In the genomic region with DNA sequence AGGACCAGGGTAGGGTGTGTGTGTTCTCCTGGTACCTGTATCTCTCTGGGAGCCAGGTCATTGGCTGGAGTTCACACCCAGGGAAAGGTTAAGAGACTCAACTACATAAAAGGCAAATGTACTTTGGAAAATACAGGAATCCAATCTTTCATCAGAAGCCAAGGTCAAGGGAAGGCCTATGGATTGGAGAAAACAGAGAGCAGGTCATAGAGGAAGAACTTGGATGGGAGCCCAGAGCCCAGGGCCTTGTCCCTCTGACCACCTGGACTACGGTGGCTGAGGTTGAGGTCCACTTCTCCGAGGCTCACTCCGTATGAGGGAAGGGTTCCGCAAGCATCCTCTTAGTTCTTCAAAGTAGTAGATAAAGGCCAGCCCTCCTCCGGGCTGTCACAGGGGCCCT, we compare ENCODE assay signal across 25 mouse cellular contexts. TPM values are rescaled to one million over a fixed set of nuclear protein-coding genes. Genes with fewer than 3 reads are reported as not detected.
DNase-seq lines count a peak whose midpoint lies in the region; ATAC-seq and TF ChIP-seq lines count a peak whose summit lies in the region.
"Had no signal": no experiment of that assay in that cellular context is flagged by ENCODE, and none has a peak within 500 bp of the region (broad histone marks: within the 10 kb centered on the region; RNA-seq: fewer than 3 reads in every experiment).

No protein-coding gene starts in this region.

- H3K27ac ChIP-seq in forebrain, embryonic 10.5 days: peak overlapping the region; percentile 56
- no peak overlapping the region for H3K27ac ChIP-seq in forebrain, embryonic 14.5 days (ENCODE audit: low read depth, low read length)
- no peak overlapping the region for H3K27ac ChIP-seq in kidney, adult 2 months (ENCODE audit: insufficient read depth, low read depth, low read length)
- H3K27ac ChIP-seq in liver, embryonic 13.5 days: no peak overlapping the region
- no peak overlapping the region for H3K27ac ChIP-seq in liver, embryonic 12.5 days
- H3K27ac ChIP-seq in liver, postnatal 0 days (ENCODE audit: low read depth): peak overlapping the region; percentile 79
- H3K27ac ChIP-seq: heart, embryonic 13.5 days; hindbrain, postnatal 0 days; kidney, postnatal 0 days; limb, embryonic 13.5 days; midbrain, embryonic 15.5 days; neural tube, embryonic 12.5 days had no signal

- WGBS in forebrain, embryonic 10.5 days: 97% methylated on average over 5 of the region's 5 CpGs
- WGBS in forebrain, embryonic 14.5 days: 63% methylated on average over 5 of the region's 5 CpGs
- WGBS in kidney, adult 2 months: 84% methylated on average over 5 of the region's 5 CpGs
- 56% methylated on average over 5 of the region's 5 CpGs for WGBS in liver, embryonic 13.5 days (ENCODE audit: insufficient replicate concordance)
- 67% methylated on average over 5 of the region's 5 CpGs for WGBS in liver, embryonic 12.5 days (ENCODE audit: insufficient replicate concordance)
- 60% methylated on average over 5 of the region's 5 CpGs for WGBS in liver, postnatal 0 days (ENCODE audit: insufficient replicate concordance)

- H3K27me3 ChIP-seq in forebrain, embryonic 10.5 days (ENCODE audit: poor library complexity, severe bottlenecking): peaks cover 98% of the 10 kb centered on the region
- H3K27me3 ChIP-seq in forebrain, embryonic 14.5 days (replicated peaks; ENCODE audit: control insufficient read depth, insufficient read depth, low read length): no peaks in the 10 kb centered on the region
- no peaks in the 10 kb centered on the region for H3K27me3 ChIP-seq in kidney, adult 2 months (replicated peaks; ENCODE audit: control insufficient read depth, insufficient read depth, low read length)
- H3K27me3 ChIP-seq in liver, embryonic 13.5 days: peaks cover 67% of the 10 kb centered on the region
- peaks cover 89% of the 10 kb centered on the region for H3K27me3 ChIP-seq in liver, embryonic 12.5 days (replicated peaks)
- H3K27me3 ChIP-seq in liver, postnatal 0 days (ENCODE audit: insufficient read depth, low read length): no peaks in the 10 kb centered on the region
- H3K27me3 ChIP-seq: forebrain, embryonic 15.5 days had no signal

- no peak overlapping the region for H3K4me3 ChIP-seq in forebrain, embryonic 10.5 days
- no peak overlapping the region for H3K4me3 ChIP-seq in forebrain, embryonic 14.5 days (ENCODE audit: low read depth, low read length)
- H3K4me3 ChIP-seq in kidney, adult 2 months (ENCODE audit: insufficient read depth, low read depth, low read length): no peak overlapping the region
- H3K4me3 ChIP-seq in liver, embryonic 13.5 days (replicated peaks): no peak overlapping the region
- no peak overlapping the region for H3K4me3 ChIP-seq in liver, embryonic 12.5 days
- no peak overlapping the region for H3K4me3 ChIP-seq in liver, postnatal 0 days (ENCODE audit: low read depth, low read length)
- H3K4me3 ChIP-seq: forebrain, embryonic 15.5 days; heart, embryonic 13.5 days; limb, embryonic 13.5 days; midbrain, embryonic 15.5 days; neural tube, embryonic 12.5 days had no signal

- H3K4me1 ChIP-seq in forebrain, embryonic 10.5 days: peaks cover 57% of the 10 kb centered on the region
- H3K4me1 ChIP-seq in forebrain, embryonic 14.5 days (ENCODE audit: control insufficient read depth, insufficient read depth, low read length): peaks cover 7% of the 10 kb centered on the region
- peaks cover 10% of the 10 kb centered on the region for H3K4me1 ChIP-seq in kidney, adult 2 months (ENCODE audit: control insufficient read depth, insufficient read depth, low read length)
- H3K4me1 ChIP-seq in liver, embryonic 13.5 days (replicated peaks): peaks cover 40% of the 10 kb centered on the region
- peaks cover 30% of the 10 kb centered on the region for H3K4me1 ChIP-seq in liver, embryonic 12.5 days
- H3K4me1 ChIP-seq in liver, postnatal 0 days (ENCODE audit: insufficient read depth): peaks cover 34% of the 10 kb centered on the region

- TF ChIP-seq POLR2A in kidney, adult 2 months (IDR thresholded peaks at IDR 0.05; ENCODE audit: low read depth, low read length): no peak

- no peak for DNase-seq in forebrain, embryonic 10.5 days (ENCODE audit: extremely low spot score, low spot score)
- DNase-seq in forebrain, embryonic 14.5 days (ENCODE audit: low spot score): no peak
- peak; percentile 62 for DNase-seq in kidney, adult 2 months
- DNase-seq in kidney, postnatal 10 days: no peak
- DNase-seq in liver, embryonic 13.5 days: no peak
- DNase-seq in liver, postnatal 0 days: peak; percentile 40
- DNase-seq in spleen, adult 12 weeks (ENCODE audit: low spot score): no peak
- DNase-seq: adrenal gland, postnatal 25 days; gastrocnemius, postnatal 14 days; heart, adult 18-20 months; heart, postnatal 14 days; lung, embryonic 14.5 days; lung, postnatal 4 days; right cerebral cortex, postnatal 25 days; thymus, adult 18-20 months; thymus, postnatal 36 days had no signal

- no peak for TF ChIP-seq EP300 in liver, postnatal 0 days (IDR thresholded peaks at IDR 0.05; ENCODE audit: low read depth)

- no peaks in the 10 kb centered on the region for H3K36me3 ChIP-seq in forebrain, embryonic 10.5 days (replicated peaks)
- H3K36me3 ChIP-seq in forebrain, embryonic 14.5 days (ENCODE audit: control insufficient read depth, insufficient read depth, low read length): no peaks in the 10 kb centered on the region
- no peaks in the 10 kb centered on the region for H3K36me3 ChIP-seq in kidney, adult 2 months (ENCODE audit: control insufficient read depth, insufficient read depth, low read length)
- no peaks in the 10 kb centered on the region for H3K36me3 ChIP-seq in liver, embryonic 13.5 days
- H3K36me3 ChIP-seq in liver, embryonic 12.5 days: no peaks in the 10 kb centered on the region
- no peaks in the 10 kb centered on the region for H3K36me3 ChIP-seq in liver, postnatal 0 days (replicated peaks; ENCODE audit: insufficient read depth, low read length)
- H3K36me3 ChIP-seq: forebrain, embryonic 15.5 days; heart, embryonic 13.5 days; limb, embryonic 13.5 days; midbrain, embryonic 15.5 days; neural tube, embryonic 12.5 days had no signal

- TF ChIP-seq CTCF in kidney, adult 2 months (conservative IDR thresholded peaks at IDR 0.05; ENCODE audit: insufficient read depth, insufficient read length, low read depth, low read length): no peak
- TF ChIP-seq CTCF in liver, postnatal 0 days (IDR thresholded peaks at IDR 0.05; ENCODE audit: low read depth): no peak

- H3K9ac ChIP-seq in forebrain, embryonic 14.5 days (ENCODE audit: low read length): no peak overlapping the region
- no peak overlapping the region for H3K9ac ChIP-seq in liver, embryonic 13.5 days
- H3K9ac ChIP-seq in liver, embryonic 12.5 days: no peak overlapping the region
- no peak overlapping the region for H3K9ac ChIP-seq in liver, postnatal 0 days (replicated peaks)
- H3K9ac ChIP-seq: forebrain, embryonic 15.5 days; heart, embryonic 13.5 days; limb, embryonic 13.5 days; lung, embryonic 14.5 days; midbrain, embryonic 15.5 days; neural tube, embryonic 12.5 days had no signal

- H3K9me3 ChIP-seq in forebrain, embryonic 10.5 days: no peaks in the 10 kb centered on the region
- no peaks in the 10 kb centered on the region for H3K9me3 ChIP-seq in forebrain, embryonic 14.5 days (replicated peaks; ENCODE audit: control insufficient read depth, low read length)
- no peaks in the 10 kb centered on the region for H3K9me3 ChIP-seq in liver, embryonic 13.5 days (replicated peaks)
- H3K9me3 ChIP-seq in liver, embryonic 12.5 days (replicated peaks): no peaks in the 10 kb centered on the region
- no peaks in the 10 kb centered on the region for H3K9me3 ChIP-seq in liver, postnatal 0 days (ENCODE audit: low read length)
- H3K9me3 ChIP-seq: forebrain, embryonic 15.5 days; heart, embryonic 13.5 days; limb, embryonic 13.5 days; midbrain, embryonic 15.5 days; neural tube, embryonic 12.5 days had no signal

- no peak for ATAC-seq in forebrain, embryonic 14.5 days
- 0 out of 2 replicates have a peak, but pooled peaks have one; percentile 6 for ATAC-seq in liver, embryonic 13.5 days (ENCODE audit: low read depth)
- ATAC-seq in liver, embryonic 12.5 days: no peak
- peak; percentile 54 for ATAC-seq in liver, postnatal 0 days
- ATAC-seq: CD4-positive, CD25-positive, alpha-beta regulatory T cell, adult 4 months; forebrain, embryonic 15.5 days; hindbrain, postnatal 0 days; midbrain, embryonic 15.5 days had no signal

- H3K4me2 ChIP-seq in forebrain, embryonic 14.5 days (ENCODE audit: low read length): no peak overlapping the region
- H3K4me2 ChIP-seq in liver, embryonic 13.5 days: no peak overlapping the region
- no peak overlapping the region for H3K4me2 ChIP-seq in liver, embryonic 12.5 days
- no peak overlapping the region for H3K4me2 ChIP-seq in liver, postnatal 0 days (ENCODE audit: low read depth, low read length)
- H3K4me2 ChIP-seq: forebrain, embryonic 15.5 days; heart, embryonic 13.5 days; limb, embryonic 13.5 days; lung, embryonic 14.5 days; midbrain, embryonic 15.5 days; neural tube, embryonic 12.5 days had no signal

RNA-seq across cellular contexts. Expression of a gene that starts 48.9 kb away (rescaled TPM):
- polyA plus RNA-seq in forebrain, embryonic 10.5 days (2016; fragmentation: Nextera tagmentation; extraction: Ambion mirVana): 43.4 and 45.6 TPM in 2 replicates
- 28.1 and 30.1 TPM in 2 replicates for polyA plus RNA-seq in forebrain, embryonic 14.5 days (2014; fragmentation: Nextera tagmentation; extraction: Ambion mirVana)
- 47.2 and 50.9 TPM in 2 replicates for polyA plus RNA-seq in kidney, adult 2 months (2012; rRNA removed)
- 3.7 and 3.8 TPM in 2 replicates for polyA plus RNA-seq in liver, embryonic 13.5 days (2015; fragmentation: Nextera tagmentation; extraction: Ambion mirVana)
- 7.7 and 8.2 TPM in 2 replicates for polyA plus RNA-seq in liver, embryonic 12.5 days (2016; fragmentation: Nextera tagmentation; extraction: Ambion mirVana)
- polyA plus RNA-seq in liver, postnatal 0 days (2015; fragmentation: Nextera tagmentation; extraction: Ambion mirVana): 3.2 and 3.6 TPM in 2 replicates

Comparison
In these comparisons a context has a peak if more than half of its experiments do, and no peak if none do; other contexts are left out.
1. DNase-seq: peak in kidney, adult 2 months (single experiment) and liver, postnatal 0 days (single experiment); none in forebrain, embryonic 10.5 days (single experiment), forebrain, embryonic 14.5 days (single experiment), kidney, postnatal 10 days (single experiment), liver, embryonic 13.5 days (single experiment) and spleen, adult 12 weeks (single experiment).
2. H3K27ac ChIP-seq: peak in forebrain, embryonic 10.5 days (single experiment) and liver, postnatal 0 days (single experiment); none in forebrain, embryonic 14.5 days (single experiment), kidney, adult 2 months (single experiment), liver, embryonic 13.5 days (single experiment) and liver, embryonic 12.5 days (single experiment).
3. ATAC-seq: peak in liver, embryonic 13.5 days (single experiment) and liver, postnatal 0 days (single experiment); none in forebrain, embryonic 14.5 days (single experiment) and liver, embryonic 12.5 days (single experiment).